Mouse (Mus musculus): ENCODE results near the gene Tmem63a. TPM values are rescaled to one million over a fixed set of nuclear protein-coding genes. Genes with fewer than 3 reads are reported as not detected.
"Not testable (repeated sequence)": the region's sequence is repeated elsewhere in the genome, so short reads cannot be mapped to it uniquely, and the experiment has no call there.

Tmem63a gene
- total RNA-seq (2021) = 10 to 100 TPM; 18.7 to 18.9 TPM

DNA sequence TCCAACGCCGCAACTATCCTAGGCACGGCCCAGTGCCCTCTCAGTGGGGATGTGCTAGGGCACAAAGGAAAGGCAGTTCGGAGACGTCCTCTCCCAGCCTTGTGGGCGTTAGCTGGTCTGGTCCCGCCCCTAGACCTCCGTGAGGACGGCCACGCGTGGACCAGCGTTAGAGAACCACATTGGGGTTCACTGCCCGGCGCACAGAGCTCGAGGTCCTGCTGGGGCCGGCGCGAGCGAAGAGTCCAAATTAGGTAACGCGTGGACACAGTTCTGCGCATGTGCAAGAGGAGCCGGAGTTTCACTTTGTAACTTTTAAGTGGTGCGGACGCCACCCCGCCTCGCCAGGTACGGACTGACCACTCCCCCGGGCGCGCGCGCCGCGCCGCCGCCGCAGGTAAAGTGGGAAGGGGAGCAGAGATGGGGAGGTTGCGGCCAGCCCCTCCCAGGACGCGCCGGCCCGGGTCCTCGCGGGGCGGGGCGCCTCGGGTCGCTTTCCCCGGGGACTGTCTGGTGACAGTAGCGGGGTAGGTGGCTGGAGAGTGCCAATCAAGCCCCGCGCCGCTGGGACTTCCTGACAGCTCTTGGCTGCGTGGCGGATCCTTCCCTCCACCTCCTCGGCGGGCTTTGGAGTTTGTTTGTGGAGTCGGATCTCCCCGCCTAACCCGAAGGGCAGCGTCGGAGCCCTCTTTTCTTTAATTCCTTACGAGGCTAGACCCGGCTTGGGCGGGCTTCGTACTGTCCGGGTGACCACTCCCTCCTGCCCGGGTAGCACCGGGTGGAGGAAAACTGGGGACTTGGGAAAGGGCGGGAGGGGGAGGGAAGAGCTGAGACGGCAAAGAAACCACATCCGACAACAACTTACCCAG lies at the start of gene Tmem63a:
TSS of gene Tmem63a (plus strand) at position 179 of the 866 bp plus-strand sequence.
- peak; percentile 22 to 26 for DNase-seq (ENCODE audit: extremely low spot score in 1 of 2, low spot score in 1 of 2)

DNA sequence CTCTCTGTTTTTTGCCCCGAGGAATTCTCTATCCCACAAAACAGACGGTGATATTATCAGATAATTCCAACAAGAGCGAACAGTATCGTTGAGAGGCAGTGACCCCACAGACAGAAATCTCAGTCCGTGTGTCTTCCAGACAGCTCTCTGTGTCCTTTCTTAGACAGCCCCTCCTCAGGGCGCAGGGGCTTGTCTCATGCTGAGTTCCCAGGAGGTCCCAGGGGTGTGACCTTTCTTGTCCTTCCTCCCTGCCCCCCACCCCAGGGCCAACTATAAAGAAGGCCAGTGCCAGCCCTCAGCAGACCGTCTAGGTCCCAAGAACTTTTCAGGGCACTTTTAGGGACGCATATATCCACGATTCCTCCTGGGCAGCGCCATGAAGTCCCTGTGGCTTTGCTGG lies 49.3 kb upstream of the Tmem63a start, which contains the start of gene Lefty2:
TSS of gene Lefty2 (plus strand) at position 301 of the 400 bp plus-strand sequence.
- no peak for DNase-seq (ENCODE audit: extremely low spot score in 1 of 2, low spot score in 1 of 2)

- not testable (repeated sequence) for DNase-seq (ENCODE audit: extremely low spot score in 1 of 2, low spot score in 1 of 2)
Observed at GRCm38 (mm10) chr1:180894088-180894987, 47.8 kb upstream of the Tmem63a start.

DNA sequence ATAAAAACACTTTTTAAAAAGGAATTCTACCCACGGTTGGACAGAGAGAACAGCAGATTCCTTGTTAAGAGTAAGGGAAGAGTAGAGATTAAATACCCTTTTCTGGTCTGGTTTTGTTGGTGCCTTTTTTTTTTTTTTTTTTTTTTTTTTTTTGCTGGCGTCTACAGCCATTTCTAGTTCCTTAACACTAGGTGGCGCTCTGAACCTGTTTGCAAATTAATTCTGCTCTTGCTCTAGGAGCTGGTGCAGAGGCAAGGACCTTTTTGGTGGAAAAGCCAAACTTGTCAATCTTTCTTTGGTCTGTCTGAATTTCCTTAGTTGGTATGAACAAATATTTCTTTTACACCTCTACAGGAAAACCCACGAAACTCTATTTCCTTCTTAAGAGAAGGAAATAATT lies 41.0 kb upstream of the Tmem63a start:
- DNase-seq (ENCODE audit: extremely low spot score in 1 of 2, low spot score in 1 of 2) = no peak

DNA sequence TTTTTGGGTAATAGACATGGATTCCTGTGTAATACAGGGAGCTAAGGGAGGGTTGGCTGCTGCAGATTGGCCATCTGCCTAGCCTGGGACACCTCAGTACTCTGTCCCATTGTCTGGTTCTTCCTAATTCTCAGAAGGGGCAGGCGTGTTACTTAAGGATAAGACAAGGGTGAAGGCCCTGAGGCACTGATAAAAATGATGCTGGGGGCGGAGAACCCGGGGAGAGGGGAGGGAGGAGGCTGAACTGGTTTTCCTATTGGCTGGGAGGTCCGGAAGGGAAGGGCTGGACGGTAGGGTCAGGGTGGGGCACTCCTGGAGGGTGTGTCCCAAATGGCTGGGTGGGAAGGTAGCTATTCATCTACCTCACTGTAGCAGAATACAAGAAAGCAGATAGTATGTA lies 39.2 kb upstream of the Tmem63a start:
- DNase-seq (ENCODE audit: extremely low spot score in 1 of 2, low spot score in 1 of 2) = no peak

- no peak for DNase-seq (ENCODE audit: extremely low spot score in 1 of 2, low spot score in 1 of 2)
Observed at GRCm38 (mm10) chr1:180903666-180904038, 38.5 kb upstream of the Tmem63a start.

DNA sequence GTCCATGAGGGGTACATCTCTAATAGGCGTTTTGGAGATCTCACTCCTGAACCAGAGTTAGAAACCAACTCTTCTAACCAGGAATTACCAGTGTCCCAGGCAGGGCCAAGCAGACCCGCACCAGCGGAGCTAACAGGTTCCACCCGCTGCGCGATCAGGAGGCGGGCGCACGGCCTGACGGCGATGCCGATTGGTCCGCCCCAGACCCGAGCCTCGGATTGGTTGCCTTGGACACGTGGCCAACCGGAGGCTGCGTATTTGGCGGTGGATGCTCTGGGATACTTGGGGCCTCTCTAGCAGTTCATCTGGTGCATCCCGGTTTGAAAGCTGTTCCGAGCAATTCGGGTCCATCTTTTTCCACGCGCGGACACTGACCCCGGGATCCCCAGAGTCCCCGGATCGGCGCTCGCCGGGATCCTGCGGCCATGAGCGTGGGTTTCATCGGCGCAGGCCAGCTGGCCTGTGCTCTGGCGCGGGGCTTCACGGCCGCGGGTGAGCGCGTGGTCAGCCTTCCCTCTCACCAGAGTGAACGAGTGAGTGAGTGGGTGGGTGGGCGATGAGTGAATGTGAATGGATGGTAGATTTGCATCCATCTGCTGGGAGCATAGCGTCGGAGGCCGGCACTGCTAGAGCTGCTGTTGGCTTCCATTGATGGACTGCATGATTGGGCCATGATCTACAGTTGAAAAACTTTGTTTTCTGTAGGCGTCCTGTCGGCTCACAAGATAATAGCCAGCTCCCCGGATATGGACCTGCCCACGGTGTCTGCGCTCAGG lies 37.9 kb upstream of the Tmem63a start, which contains the start of gene Pycr2:
TSS of gene Pycr2 (plus strand) at position 255 of the 776 bp plus-strand sequence.
- peak; percentile 83 to 90 for DNase-seq (ENCODE audit: extremely low spot score in 1 of 2, low spot score in 1 of 2)

DNA sequence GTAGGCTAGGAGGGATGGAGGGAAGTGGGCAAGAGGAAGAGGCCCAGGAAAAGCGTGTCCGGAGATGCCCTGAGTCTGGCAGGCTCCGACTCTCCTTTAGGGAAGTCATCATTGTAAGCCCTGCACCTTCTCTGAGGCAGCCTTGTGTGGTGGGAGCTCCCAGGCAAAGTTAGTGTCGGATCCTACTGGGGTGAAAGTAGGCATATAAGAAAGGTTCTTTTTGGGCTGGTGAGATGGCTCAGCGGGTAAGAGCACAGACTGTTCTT lies 37.4 kb upstream of the Tmem63a start:
- no peak for DNase-seq (ENCODE audit: extremely low spot score in 1 of 2, low spot score in 1 of 2)

- DNase-seq (ENCODE audit: extremely low spot score in 1 of 2, low spot score in 1 of 2) = no peak
Observed at GRCm38 (mm10) chr1:180905307-180905706, 36.8 kb upstream of the Tmem63a start.

- no peak for DNase-seq (ENCODE audit: extremely low spot score in 1 of 2, low spot score in 1 of 2)
Observed at GRCm38 (mm10) chr1:180905876-180906275, 36.3 kb upstream of the Tmem63a start.

GRCm38 (mm10) chr1:180906461-180907147 lies 35.5 kb upstream of the Tmem63a start:
- DNase-seq (ENCODE audit: extremely low spot score in 1 of 2, low spot score in 1 of 2) = no peak

GRCm38 (mm10) chr1:180911138-180911537 lies 31.0 kb upstream of the Tmem63a start:
- DNase-seq (ENCODE audit: extremely low spot score in 1 of 2, low spot score in 1 of 2) = no peak

DNA sequence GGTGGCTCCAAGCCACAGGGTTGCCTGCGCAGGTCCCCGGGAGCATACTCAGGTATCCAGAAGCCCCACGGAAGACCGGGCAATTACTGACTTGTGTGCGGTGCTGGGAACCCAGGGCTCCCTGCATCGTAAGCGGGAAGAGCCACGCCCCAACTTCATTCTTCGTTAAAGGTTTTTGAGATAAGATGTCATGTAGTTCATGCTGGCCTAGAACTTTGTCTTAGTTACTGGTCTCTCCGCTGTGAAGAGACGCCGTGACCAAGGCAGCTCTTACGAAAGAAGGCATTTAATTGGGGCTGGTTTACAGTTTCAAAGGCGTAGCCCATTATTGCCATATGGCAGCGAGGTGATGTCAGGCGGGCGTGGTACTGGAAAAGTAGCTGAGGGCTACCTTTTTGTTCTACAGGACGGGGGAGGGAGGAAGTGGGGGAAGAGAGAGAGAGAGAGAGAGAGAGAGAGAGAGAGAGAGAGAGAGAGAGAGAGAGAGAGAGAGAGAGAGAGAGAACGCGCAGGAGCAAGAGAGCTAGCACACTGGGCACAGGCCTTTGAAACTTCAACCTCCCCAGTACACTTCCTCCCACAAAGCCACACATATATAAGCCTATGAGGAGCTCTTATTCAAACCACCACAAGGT lies 30.4 kb upstream of the Tmem63a start:
- DNase-seq (ENCODE audit: extremely low spot score in 1 of 2, low spot score in 1 of 2) = no peak

- DNase-seq (ENCODE audit: extremely low spot score in 1 of 2, low spot score in 1 of 2) = no peak
Observed at GRCm38 (mm10) chr1:180912792-180913191, 29.4 kb upstream of the Tmem63a start.

DNA sequence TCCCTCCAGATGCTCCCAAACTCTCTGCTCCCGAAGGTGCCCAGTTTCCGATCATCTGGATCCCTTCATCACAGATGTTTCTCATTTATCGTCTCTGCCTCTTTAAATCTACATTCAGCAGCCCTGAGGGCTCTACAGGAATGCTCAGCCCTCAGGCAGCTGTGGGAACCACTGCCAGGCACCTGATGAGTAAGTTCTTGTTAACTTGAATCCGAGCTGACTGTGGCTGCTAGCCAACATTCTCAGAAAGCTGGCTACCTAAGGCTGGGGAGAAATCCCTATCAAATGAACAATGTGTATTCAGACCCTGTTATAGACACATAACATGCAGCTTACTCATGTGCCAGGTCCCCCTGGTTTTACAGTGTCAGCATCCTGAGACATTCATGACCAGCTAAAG lies 28.3 kb upstream of the Tmem63a start:
- DNase-seq (ENCODE audit: extremely low spot score in 1 of 2, low spot score in 1 of 2) = no peak

GRCm38 (mm10) chr1:180916425-180916824 lies 25.7 kb upstream of the Tmem63a start:
- DNase-seq (ENCODE audit: extremely low spot score in 1 of 2, low spot score in 1 of 2) = no peak

GRCm38 (mm10) chr1:180917053-180917452 lies 25.1 kb upstream of the Tmem63a start:
- no peak for DNase-seq (ENCODE audit: extremely low spot score in 1 of 2, low spot score in 1 of 2)

- no peak for DNase-seq (ENCODE audit: extremely low spot score in 1 of 2, low spot score in 1 of 2)
Observed at GRCm38 (mm10) chr1:180919686-180920085, 22.5 kb upstream of the Tmem63a start.

DNA sequence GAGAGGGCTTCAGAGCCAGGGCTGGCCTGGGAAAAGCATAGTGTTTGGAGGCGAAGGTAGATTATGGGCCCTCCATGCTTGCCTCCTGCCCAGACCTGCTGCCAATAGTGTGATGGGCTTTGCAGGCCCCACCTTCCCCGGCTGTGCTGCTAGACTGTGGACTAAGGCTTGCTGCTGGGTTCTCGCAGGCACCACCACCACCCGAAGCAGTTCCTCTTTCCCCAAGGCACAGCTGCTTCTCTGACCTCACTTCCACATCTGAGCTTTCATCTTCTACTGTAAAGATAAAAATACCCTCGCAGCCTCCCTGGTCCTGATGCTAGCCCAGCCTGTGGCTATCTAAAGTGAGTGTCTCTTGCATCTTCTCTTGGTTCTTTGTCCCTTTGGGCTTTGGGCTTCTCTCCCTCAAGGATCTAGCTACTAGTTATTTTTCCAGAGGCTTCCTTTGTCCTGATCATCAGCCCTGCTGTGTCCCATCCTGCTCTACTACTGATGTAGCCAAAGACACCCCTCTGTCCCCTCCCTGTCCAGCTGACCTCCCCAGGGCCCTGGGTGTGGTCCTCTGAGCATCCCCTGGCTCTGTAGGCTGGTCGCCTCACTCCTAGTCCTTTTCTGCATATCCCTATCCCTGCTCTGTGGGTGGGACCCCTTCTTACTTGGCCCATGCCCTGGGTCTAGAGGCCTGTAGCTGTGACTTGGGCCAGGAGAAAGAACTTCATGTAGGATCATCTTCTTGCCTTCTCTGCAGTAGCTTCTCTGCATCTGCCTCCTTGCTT lies 19.7 kb upstream of the Tmem63a start:
- no peak for DNase-seq (ENCODE audit: extremely low spot score in 1 of 2, low spot score in 1 of 2)

Data from layer of hippocampus, postnatal 25 days (tissue).